Mouse (Mus musculus): ENCODE data around the gene Psme2b.
"Not testable (repeated sequence)": the region's sequence is repeated elsewhere in the genome, so short reads cannot be mapped to it uniquely, and the experiment has no call there.

Psme2b gene

GRCm38 (mm10) chr11:48946090-48946489 lies at the start of gene Psme2b:
Gene Psme2b, minus strand, starts transcription at chr11:48946190.
- DNase-seq (ENCODE audit: low read depth, low spot score) = not testable (repeated sequence)

GRCm38 (mm10) chr11:48994018-48994417 lies 48.0 kb upstream of the Psme2b start, which contains the start of gene Tgtp1:
Gene Tgtp1, minus strand, starts transcription at chr11:48994172.
- not testable (repeated sequence) for DNase-seq (ENCODE audit: low read depth, low spot score)

GRCm38 (mm10) chr11:48993296-48993695 lies 47.3 kb upstream of the Psme2b start:
- DNase-seq (ENCODE audit: low read depth, low spot score) = not testable (repeated sequence)

GRCm38 (mm10) chr11:48991740-48992520 lies 45.9 kb upstream of the Psme2b start, which contains the start of gene Gm12185:
Gene Gm12185, minus strand, starts transcription at chr11:48992226.
- peak; percentile 21 for DNase-seq (ENCODE audit: low read depth, low spot score)

GRCm38 (mm10) chr11:48989981-48990380 lies 44.0 kb upstream of the Psme2b start:
- DNase-seq (ENCODE audit: low read depth, low spot score) = not testable (repeated sequence)

- DNase-seq (ENCODE audit: low read depth, low spot score) = not testable (repeated sequence)
Observed at GRCm38 (mm10) chr11:48988219-48988618, 42.2 kb upstream of the Psme2b start.

- not testable (repeated sequence) for DNase-seq (ENCODE audit: low read depth, low spot score)
Observed at GRCm38 (mm10) chr11:48982848-48983247, 36.9 kb upstream of the Psme2b start.

GRCm38 (mm10) chr11:48980052-48980451 lies 34.1 kb upstream of the Psme2b start:
- DNase-seq (ENCODE audit: low read depth, low spot score) = not testable (repeated sequence)

- DNase-seq (ENCODE audit: low read depth, low spot score) = not testable (repeated sequence)
Observed at GRCm38 (mm10) chr11:48979251-48979650, 33.3 kb upstream of the Psme2b start, which contains the start of gene 9930111J21Rik1. Gene 9930111J21Rik1, minus strand, starts transcription at chr11:48979398.

GRCm38 (mm10) chr11:48978240-48978939 lies 32.4 kb upstream of the Psme2b start, which contains the start of gene Olfr56:
Gene Olfr56, plus strand, starts transcription at chr11:48978889.
- not testable (repeated sequence) for DNase-seq (ENCODE audit: low read depth, low spot score)

- DNase-seq (ENCODE audit: low read depth, low spot score) = not testable (repeated sequence)
Observed at GRCm38 (mm10) chr11:48974686-48975085, 28.7 kb upstream of the Psme2b start.

- not testable (repeated sequence) for DNase-seq (ENCODE audit: low read depth, low spot score)
Observed at GRCm38 (mm10) chr11:48939286-48939685, 6.7 kb downstream of the Psme2b start.

GRCm38 (mm10) chr11:48935291-48935690 lies 10.7 kb downstream of the Psme2b start:
- not testable (repeated sequence) for DNase-seq (ENCODE audit: low read depth, low spot score)

GRCm38 (mm10) chr11:48933923-48934322 lies 12.1 kb downstream of the Psme2b start:
- DNase-seq (ENCODE audit: low read depth, low spot score) = not testable (repeated sequence)

- DNase-seq (ENCODE audit: low read depth, low spot score) = not testable (repeated sequence)
Observed at GRCm38 (mm10) chr11:48933422-48933821, 12.6 kb downstream of the Psme2b start.

- DNase-seq (ENCODE audit: low read depth, low spot score) = not testable (repeated sequence)
Observed at GRCm38 (mm10) chr11:48928068-48928467, 17.9 kb downstream of the Psme2b start.

- DNase-seq (ENCODE audit: low read depth, low spot score) = not testable (repeated sequence)
Observed at GRCm38 (mm10) chr11:48926437-48926836, 19.6 kb downstream of the Psme2b start.

GRCm38 (mm10) chr11:48923818-48924217 lies 22.2 kb downstream of the Psme2b start:
- not testable (repeated sequence) for DNase-seq (ENCODE audit: low read depth, low spot score)

- DNase-seq (ENCODE audit: low read depth, low spot score) = no peak
Observed at GRCm38 (mm10) chr11:48918380-48918779, 27.6 kb downstream of the Psme2b start.

- no peak for DNase-seq (ENCODE audit: low read depth, low spot score)
Observed at GRCm38 (mm10) chr11:48913611-48914010, 32.4 kb downstream of the Psme2b start.

- no peak for DNase-seq (ENCODE audit: low read depth, low spot score)
Observed at GRCm38 (mm10) chr11:48908459-48908858, 37.5 kb downstream of the Psme2b start.

GRCm38 (mm10) chr11:48902021-48902420 lies 44.0 kb downstream of the Psme2b start, which contains the start of gene Gm5431:
Gene Gm5431, minus strand, starts transcription at chr11:48902214.
- no peak for DNase-seq (ENCODE audit: low read depth, low spot score)

Measured in ES-CJ7 (cell line).